Mouse (Mus musculus) liver, embryonic 11.5 days (tissue): Measurements from ENCODE around the gene Olfr850. TPM values are rescaled to one million over a fixed set of nuclear protein-coding genes. Genes with fewer than 3 reads are reported as not detected.

Source experiments
- ATAC-seq: fragments of 200-750 bp; cut with Nextera tagmentation; replicated peaks from 2 replicates; pipeline ENCODE4 v1.8.0; 2017; ENCODE audit warnings: moderate number of reproducible peaks, mild to moderate bottlenecking, moderate TSS enrichment, moderate library complexity; ENCODE audit not compliant: low FRiP score
- DNase-seq: peaks from one replicate; pipeline ENCODE4 v3.0.0-alpha.2; 2017; ENCODE audit warnings: low spot score
- H3K27ac ChIP-seq: fragments of 300-500 bp; sonication (generic); 2 replicates; pipeline ENCODE4 v1.5.1; 2014; ENCODE audit warnings: mild to moderate bottlenecking, low read depth, low read length, control low read depth
- H3K27me3 ChIP-seq: fragments of 300-500 bp; sonication (generic); replicated peaks from 2 replicates; pipeline ENCODE4 v1.6.1; 2014; ENCODE audit warnings: low read length, mixed read lengths; ENCODE audit not compliant: control insufficient read depth, insufficient read depth
- H3K36me3 ChIP-seq: fragments of 300-500 bp; sonication (generic); 2 replicates; pipeline ENCODE4 v1.6.1; 2014; ENCODE audit warnings: mild to moderate bottlenecking, low read length, moderate library complexity, mixed read lengths; ENCODE audit not compliant: control insufficient read depth, insufficient read depth
- H3K4me1 ChIP-seq: fragments of 300-500 bp; sonication (generic); replicated peaks from 2 replicates; pipeline ENCODE4 v1.6.1; 2014; ENCODE audit warnings: low read length, mixed read lengths; ENCODE audit not compliant: control insufficient read depth, insufficient read depth
- H3K4me2 ChIP-seq: fragments of 300-500 bp; sonication (generic); 2 replicates; pipeline ENCODE4 v1.6.1; 2014; ENCODE audit warnings: mild to moderate bottlenecking, control low read depth, moderate library complexity
- H3K4me3 ChIP-seq: fragments of 300-500 bp; sonication (generic); 2 replicates; pipeline ENCODE4 v1.5.1; 2014; ENCODE audit warnings: low read depth, low read length, control low read depth
- H3K9ac ChIP-seq: fragments of 300-500 bp; sonication (generic); 2 replicates; pipeline ENCODE4 v1.6.1; 2014; ENCODE audit warnings: low read depth, low read length, control low read depth
- H3K9me3 ChIP-seq: fragments of 300-500 bp; sonication (generic); 2 replicates; pipeline ENCODE4 v1.6.1; 2016; ENCODE audit warnings: low read length, inconsistent platforms, mixed read lengths; ENCODE audit not compliant: control insufficient read depth
- WGBS: fragments of 180-500 bp; shearing (Covaris S2); extraction: QIAGEN DNeasy Blood & Tissue Kit; methylation state at CpG from one replicate; pipeline ENCODE4 v1.1.7; 2014; 5-methylcytosine and 5-hydroxymethylcytosine counted together
- polyA plus RNA-seq: library from polyadenylated mRNA; unstranded; fragments of >200 nt; fragmentation: Nextera tagmentation; extraction: Ambion mirVana; gene quantifications from 2 replicates; pipeline ENCODE4 v1.2.1, GENCODE M21; 2014

The Olfr850 gene
- polyA plus RNA-seq: not detected in 2 replicates

- Histone ChIP-seq H3K4me3 (no peak within 1 kb of the TSS), H3K27ac (no peak within 1 kb of the TSS), H3K36me3 (no peaks in the 10 kb centered on the region), H3K4me1 (no peaks in the 10 kb centered on the region), H3K9ac (no peak within 1 kb of the TSS), H3K9me3 (no peaks in the 10 kb centered on the region), H3K4me2 (no peak within 1 kb of the TSS), H3K27me3 (no peaks in the 10 kb centered on the region)
- DNase-seq (no peak), ATAC-seq (no peak)
Measured at GRCm38 (mm10) chr9:19478148-19478547, at the start of gene Olfr850. Gene Olfr850, minus strand, starts transcription at chr9:19478248.

GRCm38 (mm10) chr9:19492995-19493394 is 14.9 kb upstream of the Olfr850 start, which contains the start of gene Olfr851:
Gene Olfr851, plus strand, starts transcription at chr9:19493295.
- Histone ChIP-seq H3K4me1 (no peaks in the 10 kb centered on the region), H3K4me3 (no peak within 1 kb of the TSS), H3K36me3 (no peaks in the 10 kb centered on the region), H3K9me3 (peaks cover 4% of the 10 kb centered on the region; the same call in 1 of the 2 replicates), H3K27me3 (no peaks in the 10 kb centered on the region), H3K27ac (no peak within 1 kb of the TSS), H3K9ac (no peak within 1 kb of the TSS), H3K4me2 (no peak within 1 kb of the TSS)
- ATAC-seq (no peak), DNase-seq (no peak)

GRCm38 (mm10) chr9:19439966-19440365 is 38.1 kb downstream of the Olfr850 start, which contains the start of gene Olfr849:
Gene Olfr849, plus strand, starts transcription at chr9:19440266.
- H3K4me3 ChIP-seq: no peak within 1 kb of the TSS
- H3K9ac ChIP-seq: no peak within 1 kb of the TSS
- no peak within 1 kb of the TSS for H3K4me2 ChIP-seq
- H3K4me1 ChIP-seq: no peaks in the 10 kb centered on the region
- H3K36me3 ChIP-seq: no peaks in the 10 kb centered on the region
- no peaks in the 10 kb centered on the region for H3K27me3 ChIP-seq
- H3K9me3 ChIP-seq: peaks cover 8% of the 10 kb centered on the region
- WGBS: 70% methylated on average over 2 of the region's 2 CpGs
- no peak within 1 kb of the TSS for H3K27ac ChIP-seq
- no peak for ATAC-seq
- no peak for DNase-seq

Other genes with a start within 250 kb of the Olfr850 start
- not detected in 2 replicates for gene Olfr843, start 226.3 kb downstream of the Olfr850 start, polyA plus RNA-seq
- gene Olfr844, start 161.9 kb downstream of the Olfr850 start, polyA plus RNA-seq: not detected in 2 replicates
- gene Olfr845, start 141.8 kb downstream of the Olfr850 start, polyA plus RNA-seq: not detected in 2 replicates
- not detected in 2 replicates for gene Olfr846, start 114.2 kb downstream of the Olfr850 start, polyA plus RNA-seq
- not detected in 2 replicates for gene Olfr847, start 99.6 kb downstream of the Olfr850 start, polyA plus RNA-seq
- gene Olfr849, start 38.0 kb downstream of the Olfr850 start, polyA plus RNA-seq: not detected in 2 replicates
- not detected in 2 replicates for gene Olfr851, start 15.0 kb upstream of the Olfr850 start, polyA plus RNA-seq
- gene Olfr853, start 62.8 kb upstream of the Olfr850 start, polyA plus RNA-seq: not detected in 2 replicates
- gene Olfr854, start 89.1 kb upstream of the Olfr850 start, polyA plus RNA-seq: not detected in 2 replicates
- not detected in 2 replicates for gene Olfr855, start 104.4 kb upstream of the Olfr850 start, polyA plus RNA-seq
- 23.7 and 28.4 TPM in 2 replicates for gene Zfp317, start 143.9 kb upstream of the Olfr850 start, polyA plus RNA-seq
- not detected in 2 replicates for gene Olfr857, start 231.2 kb upstream of the Olfr850 start, polyA plus RNA-seq